Mouse (Mus musculus): ENCODE measurements around the gene Ephb1.
A peak's percentile ranks its signal among the peaks of the same experiment; 100 is the strongest.

Gene Ephb1

GRCm38 (mm10) chr9:102139181-102139580 is 215.3 kb downstream of the Ephb1 start:
- DNase-seq, result no peak

- DNase-seq, result no peak
Measured at GRCm38 (mm10) chr9:102138671-102139070, 215.8 kb downstream of the Ephb1 start.

GRCm38 (mm10) chr9:102138187-102138586 is 216.3 kb downstream of the Ephb1 start:
- no peak for DNase-seq

- DNase-seq, result no peak
Measured at GRCm38 (mm10) chr9:102130506-102130905, 224.0 kb downstream of the Ephb1 start.

GRCm38 (mm10) chr9:102126510-102126909 is 228.0 kb downstream of the Ephb1 start:
- DNase-seq, result peak; percentile 25

GRCm38 (mm10) chr9:102122880-102123453 is 231.5 kb downstream of the Ephb1 start:
- no peak for DNase-seq

GRCm38 (mm10) chr9:102119422-102119821 is 235.1 kb downstream of the Ephb1 start:
- no peak for DNase-seq

GRCm38 (mm10) chr9:102115326-102115725 is 239.2 kb downstream of the Ephb1 start:
- no peak for DNase-seq

- DNase-seq, result peak; percentile 21
Measured at GRCm38 (mm10) chr9:102111471-102111870, 243.0 kb downstream of the Ephb1 start.

GRCm38 (mm10) chr9:102107978-102108377 is 246.5 kb downstream of the Ephb1 start:
- peak; percentile 23 for DNase-seq

- DNase-seq, result no peak
Measured at GRCm38 (mm10) chr9:102107213-102107612, 247.3 kb downstream of the Ephb1 start.

- DNase-seq, result no peak
Measured at GRCm38 (mm10) chr9:102096825-102097224, 257.7 kb downstream of the Ephb1 start.

- DNase-seq, result no peak
Measured at GRCm38 (mm10) chr9:102088598-102088997, 265.9 kb downstream of the Ephb1 start.

- DNase-seq, result peak; percentile 24
Measured at GRCm38 (mm10) chr9:102086053-102086706, 268.3 kb downstream of the Ephb1 start.

GRCm38 (mm10) chr9:102085477-102085876 is 269.0 kb downstream of the Ephb1 start:
- DNase-seq, result no peak

- no peak for DNase-seq
Measured at GRCm38 (mm10) chr9:102080934-102081333, 273.6 kb downstream of the Ephb1 start.

GRCm38 (mm10) chr9:102079151-102079550 is 275.3 kb downstream of the Ephb1 start:
- DNase-seq, result no peak

GRCm38 (mm10) chr9:102078238-102078637 is 276.3 kb downstream of the Ephb1 start:
- no peak for DNase-seq

GRCm38 (mm10) chr9:102075539-102075938 is 279.0 kb downstream of the Ephb1 start:
- DNase-seq, result no peak

- no peak for DNase-seq
Measured at GRCm38 (mm10) chr9:102073404-102073803, 281.1 kb downstream of the Ephb1 start.

- no peak for DNase-seq
Measured at GRCm38 (mm10) chr9:102069151-102069882, 285.2 kb downstream of the Ephb1 start.

- peak; percentile 63 for DNase-seq
Measured at GRCm38 (mm10) chr9:102066601-102067000, 287.9 kb downstream of the Ephb1 start.

- no peak for DNase-seq
Measured at GRCm38 (mm10) chr9:102045886-102046285, 308.6 kb downstream of the Ephb1 start.
